Mouse (Mus musculus) gastrocnemius, postnatal 36 days (tissue): ENCODE data around the gene Nusap1. TPM values are rescaled to one million over a fixed set of nuclear protein-coding genes. Genes with fewer than 3 reads are reported as not detected.
"Not testable (repeated sequence)": the region's sequence is repeated elsewhere in the genome, so short reads cannot be mapped to it uniquely, and the experiment has no call there.

Source experiments
- DNase-seq, 2 experiments: peaks; one replicate each; pipeline ENCODE4 v3.0.0; 2022
- intact Hi-C: fragments of 180-260 bp; cut with DNase I; formaldehyde crosslinking; loops from one replicate; pipeline ENCODE4 v1.15.1; 2025
- long read RNA-seq, 2 experiments: library from polyadenylated mRNA; stranded (forward); transcript quantifications; one replicate each; pipeline ENCODE4 v2.0.0; 2021
- total RNA-seq, 2 experiments: library from RNA; stranded (reverse); gene quantifications; 2 replicates each; pipeline ENCODE4 v1.2.3; 2021

Gene Nusap1
- under 1 TPM; 0.54 to 0.67 TPM for total RNA-seq
- long read RNA-seq, experiment 1, partial matches to known transcripts: 0 of 1 reads
- long read RNA-seq, experiment 1, other reads (novel, unspliced or antisense): 0 of 1 reads
- long read RNA-seq, experiment 2, partial matches to known transcripts: 0 of 3 reads
- long read RNA-seq, experiment 2, other reads (novel, unspliced or antisense): 1 of 3 reads

- peak; percentile 80 to 89 for DNase-seq
- intact Hi-C loops: no loop called here
These were observed at the start of gene Nusap1, which contains the start of gene Oip5 for GRCm38 (mm10) chr2:119618199-119618982. TSS of gene Nusap1 (plus strand) at chr2:119618298. TSS of gene Oip5 (minus strand) at chr2:119618469.

GRCm38 (mm10) chr2:119572471-119572870, 45.6 kb upstream of the Nusap1 start:
- intact Hi-C loops: no loop called here
- DNase-seq: no peak

DNA sequence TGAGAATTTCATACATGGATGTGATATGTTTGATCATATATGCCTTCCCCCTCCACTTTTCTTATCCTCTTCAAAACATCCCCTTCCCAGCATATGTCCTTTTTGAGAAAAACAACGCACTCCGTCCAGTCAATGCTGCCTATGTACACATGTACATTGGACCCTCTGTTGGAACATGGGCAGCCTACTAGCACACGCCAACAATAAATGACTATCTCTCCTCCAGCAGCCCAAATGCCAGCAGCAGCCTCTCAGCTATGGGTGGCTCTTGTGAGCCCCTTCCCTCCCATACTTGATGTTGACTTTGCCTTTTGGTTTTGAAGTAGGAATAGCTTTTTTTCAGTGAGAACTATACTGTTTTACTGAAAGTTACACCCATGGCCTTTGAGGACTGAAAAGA, 36.5 kb upstream of the Nusap1 start:
- intact Hi-C loops: no loop called here
- no peak for DNase-seq

GRCm38 (mm10) chr2:119583439-119583838, 34.7 kb upstream of the Nusap1 start:
- intact Hi-C loops: no loop called here
- no peak for DNase-seq

DNA sequence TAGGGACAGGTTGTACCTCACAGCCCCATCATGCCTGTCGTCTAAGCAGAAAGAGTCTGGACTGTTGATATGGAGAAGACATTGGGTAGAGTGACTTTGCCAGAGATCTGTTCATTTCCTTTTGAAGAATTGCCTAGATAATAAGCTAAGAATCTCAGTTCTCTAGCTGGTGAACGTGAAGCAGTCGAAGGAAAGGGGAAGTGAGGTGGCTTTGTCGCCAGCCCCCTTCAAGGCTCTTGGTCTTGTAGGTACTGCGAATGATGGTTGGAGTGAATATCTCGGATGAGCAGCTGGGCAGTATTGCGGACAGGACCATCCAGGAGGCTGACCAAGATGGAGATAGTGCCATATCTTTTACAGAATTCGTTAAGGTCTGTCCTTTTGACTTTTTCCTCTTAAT, 33.8 kb upstream of the Nusap1 start:
- DNase-seq: no peak
- intact Hi-C loops: no loop called here

- peak; percentile 34 to 52 for DNase-seq
- intact Hi-C loops: no loop called here
These were observed 30.7 kb upstream of the Nusap1 start for GRCm38 (mm10) chr2:119587383-119587782.

DNA sequence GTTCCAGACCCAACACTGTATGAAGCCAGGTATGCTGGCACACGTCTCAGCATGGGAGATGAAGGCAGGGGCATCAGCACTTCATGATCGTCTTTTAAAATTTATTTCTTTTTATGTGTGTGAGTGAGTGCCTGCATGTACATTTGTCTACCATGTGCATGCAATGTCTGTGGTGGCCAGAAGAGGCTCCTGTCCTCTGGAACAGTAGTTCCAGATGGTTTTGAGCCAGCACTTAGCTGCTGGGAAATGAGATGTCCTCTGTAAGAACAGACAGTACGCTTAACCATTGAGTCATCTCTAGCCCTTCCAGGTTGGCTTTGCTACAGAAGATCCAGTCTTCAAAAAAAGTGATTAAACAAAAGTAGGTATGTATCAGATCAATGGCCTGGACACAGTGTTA, 26.9 kb upstream of the Nusap1 start:
- DNase-seq: no peak
- intact Hi-C loops: loop anchor here (5.0 kb wide), 1 partner anchor 44 kb away; the partner anchor contains the start of genes Chp1 and Exd1

DNA sequence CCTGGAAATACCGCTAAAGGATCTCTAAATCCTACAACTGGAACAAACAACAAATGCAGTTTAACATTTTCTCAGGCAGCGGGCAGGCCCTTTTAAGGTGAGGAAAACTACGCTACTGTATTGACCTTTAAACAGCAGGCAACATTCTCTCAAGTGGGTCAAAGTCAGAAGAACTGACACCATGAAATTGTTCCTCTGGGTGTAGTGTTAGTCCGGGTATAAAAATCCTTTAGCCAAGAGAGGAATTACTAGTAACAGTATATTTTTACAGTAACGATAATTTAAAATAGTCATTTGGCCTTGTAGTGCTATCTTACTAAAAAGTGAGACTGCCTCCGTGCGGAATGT, 24.4 kb upstream of the Nusap1 start:
- no peak for DNase-seq
- intact Hi-C loops: loop anchor here (5.0 kb wide), 1 partner anchor 46 kb away; the partner anchor contains the start of genes Chp1 and Exd1

GRCm38 (mm10) chr2:119594113-119594981, 23.8 kb upstream of the Nusap1 start:
- intact Hi-C loops: loop anchor here (5.0 kb wide), 1 partner anchor 47 kb away; the partner anchor contains the start of genes Chp1 and Exd1
- DNase-seq: peak; percentile 90 to 97

- no peak for DNase-seq
- intact Hi-C loops: no loop called here
These were observed 22.8 kb upstream of the Nusap1 start for GRCm38 (mm10) chr2:119595308-119595707.

- intact Hi-C loops: no loop called here
- no peak for DNase-seq
These were observed 21.2 kb upstream of the Nusap1 start for GRCm38 (mm10) chr2:119596781-119597330.

DNA sequence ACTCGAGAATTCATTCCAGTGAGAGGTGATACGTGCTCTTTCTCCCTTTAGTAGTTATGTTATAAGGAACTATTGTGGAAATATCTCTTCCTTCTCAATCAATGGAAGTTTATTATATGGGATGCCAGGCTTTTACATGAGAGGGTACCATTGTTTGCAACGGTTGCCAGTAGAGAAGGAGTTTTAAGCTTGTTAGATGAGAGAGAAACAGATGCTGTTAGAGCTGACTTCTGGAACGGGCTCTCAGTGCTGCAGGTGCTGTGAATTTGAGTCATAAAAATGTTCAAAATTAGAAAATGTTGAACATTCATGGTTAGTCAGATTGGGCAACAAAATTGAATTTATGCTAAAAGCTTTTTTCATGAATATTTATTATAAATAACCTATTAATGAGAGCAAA, 17.1 kb upstream of the Nusap1 start:
- intact Hi-C loops: no loop called here
- DNase-seq: no peak

DNA sequence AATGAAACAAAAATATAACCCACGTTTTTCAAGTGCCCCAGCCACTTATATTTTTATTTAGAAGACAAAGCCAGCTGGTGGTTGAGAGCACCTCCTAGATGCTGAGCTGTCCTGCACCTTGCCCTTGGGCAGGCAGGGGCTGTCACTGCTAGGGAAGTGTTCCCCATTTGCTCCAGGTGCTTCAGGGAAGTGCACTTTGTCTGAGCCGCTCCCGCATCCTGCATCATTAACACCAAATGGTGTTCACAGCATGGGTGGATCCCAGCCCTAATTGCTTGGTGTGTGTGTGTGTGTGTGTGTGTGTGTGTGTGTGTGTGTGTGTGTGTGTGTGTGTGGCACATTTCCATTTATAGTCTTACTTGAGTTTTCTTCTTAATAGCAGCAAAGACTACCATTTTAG, 16.5 kb upstream of the Nusap1 start:
- intact Hi-C loops, DNase-seq: not testable (repeated sequence)

DNA sequence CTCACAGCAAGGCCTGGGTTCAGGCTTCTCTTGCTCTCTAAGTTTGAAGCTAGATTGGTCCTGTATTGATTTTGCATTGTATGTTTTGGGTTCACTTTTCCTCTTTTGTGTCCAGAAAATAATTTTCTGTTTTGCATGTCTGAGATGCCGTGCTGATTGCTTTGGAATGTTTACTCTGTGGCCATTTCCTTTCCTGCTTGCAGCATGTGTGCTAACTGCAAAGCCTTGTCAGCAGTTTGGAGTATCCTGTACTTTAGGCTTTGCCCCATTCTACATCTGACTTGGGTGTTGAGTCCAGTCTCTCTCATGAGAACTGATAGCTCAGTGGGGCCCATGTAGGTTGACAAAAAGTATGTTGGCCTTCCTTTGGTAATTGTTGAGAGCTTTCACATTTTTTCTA, 15.6 kb upstream of the Nusap1 start:
- intact Hi-C loops: no loop called here
- DNase-seq: no peak

DNA sequence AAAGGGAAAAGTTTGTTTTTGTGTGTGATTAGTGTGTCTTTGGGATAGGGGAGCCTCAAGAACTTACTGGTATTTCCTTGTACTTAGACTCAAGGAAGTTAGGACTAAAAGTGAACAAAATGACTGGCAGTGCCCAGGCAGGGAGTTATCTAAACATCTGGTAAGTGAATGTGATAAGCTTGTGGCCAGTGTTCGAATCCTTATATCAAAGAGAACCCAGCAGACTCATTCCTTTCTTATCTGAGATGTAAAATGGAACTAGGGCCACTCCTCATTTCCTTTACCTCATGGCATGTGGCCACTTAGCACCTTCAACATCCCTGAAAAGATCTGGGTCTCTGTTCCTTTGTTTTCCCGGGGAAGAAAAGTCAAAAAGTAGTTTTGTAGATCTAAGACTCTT, 14.2 kb upstream of the Nusap1 start:
- intact Hi-C loops: no loop called here
- no peak for DNase-seq

GRCm38 (mm10) chr2:119605361-119605973, 12.6 kb upstream of the Nusap1 start:
- intact Hi-C loops: no loop called here

GRCm38 (mm10) chr2:119607023-119607422, 11.1 kb upstream of the Nusap1 start:
- intact Hi-C loops: no loop called here
- DNase-seq: no peak

More at GRCm38 (mm10) chr2:119605361-119605973, 12.6 kb upstream of the Nusap1 start:
- no peak for DNase-seq

DNA sequence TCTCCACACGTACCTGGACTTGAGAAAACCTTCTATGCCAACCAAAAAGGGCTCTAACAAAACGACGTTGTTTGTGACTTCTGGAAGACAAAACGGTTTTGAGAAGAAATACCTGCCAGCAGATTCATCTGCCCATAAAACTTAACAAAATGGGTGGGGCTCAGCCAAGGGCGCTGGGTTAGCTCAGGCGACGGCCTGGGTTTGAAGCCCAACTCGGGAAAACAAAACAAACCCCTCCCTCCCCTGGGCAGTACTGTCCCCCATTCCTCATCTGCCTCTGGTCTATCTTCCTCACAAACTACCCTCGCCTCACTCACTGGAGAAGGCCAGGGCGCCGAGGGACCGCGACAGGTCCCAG, 278 bp upstream of the Nusap1 start:
- DNase-seq: no peak
- intact Hi-C loops: no loop called here

GRCm38 (mm10) chr2:119619002-119619401, 904 bp downstream of the Nusap1 start:
- intact Hi-C loops: not testable (repeated sequence)

DNA sequence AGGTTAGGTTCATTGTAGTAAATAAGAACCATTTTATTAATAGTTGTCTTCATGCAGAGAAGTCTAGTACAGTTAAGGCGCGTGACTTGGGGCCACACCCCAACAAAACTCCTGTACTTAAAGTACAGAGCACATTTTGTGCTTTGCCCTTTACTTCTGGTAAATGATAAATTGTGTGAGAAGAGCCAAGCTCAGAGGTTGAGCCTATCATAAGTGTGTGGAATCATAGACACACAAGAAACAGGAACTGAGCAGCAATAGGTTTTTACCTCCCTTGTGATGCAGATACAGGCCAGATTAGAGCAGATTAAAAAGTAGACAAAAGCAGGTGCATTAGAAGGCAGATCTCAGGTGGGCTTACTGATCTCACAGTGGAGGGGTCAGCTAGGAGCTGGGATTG, 3.2 kb downstream of the Nusap1 start:
- intact Hi-C loops: no loop called here
- DNase-seq: no peak

More at GRCm38 (mm10) chr2:119619002-119619401, 904 bp downstream of the Nusap1 start:
- not testable (repeated sequence) for DNase-seq
